Mouse (Mus musculus) thymus, adult 2 months (tissue): Measurements from ENCODE around the gene Apbb1.

Experiments used
- CTCF ChIP-seq: fragments of 200-500 bp; IDR thresholded peaks from 2 replicates; pipeline ENCODE4 v1.5.1; 2012; ENCODE audit warnings: mild to moderate bottlenecking, control low read depth, low read length, moderate library complexity, borderline replicate concordance; ENCODE audit not compliant: control insufficient read depth, poor library complexity, insufficient read depth; ENCODE audit errors: extremely low read depth
- POLR2A ChIP-seq: fragments of 200-500 bp; IDR thresholded peaks from 2 replicates; pipeline ENCODE4 v1.6.1; 2012; ENCODE audit warnings: mild to moderate bottlenecking, low read length, control low read depth, moderate library complexity; ENCODE audit not compliant: control insufficient read depth, poor library complexity, insufficient read depth; ENCODE audit errors: extremely low read depth

GRCm38 (mm10) chr7:105574537-105574936, 6.9 kb downstream of the Apbb1 start:
- no peak for TF ChIP-seq CTCF
- TF ChIP-seq POLR2A, result no peak
